Mouse (Mus musculus): ENCODE data around the gene Zkscan5.
"Not testable (repeated sequence)": the region's sequence is repeated elsewhere in the genome, so short reads cannot be mapped to it uniquely, and the experiment has no call there.

Gene Zkscan5

DNA sequence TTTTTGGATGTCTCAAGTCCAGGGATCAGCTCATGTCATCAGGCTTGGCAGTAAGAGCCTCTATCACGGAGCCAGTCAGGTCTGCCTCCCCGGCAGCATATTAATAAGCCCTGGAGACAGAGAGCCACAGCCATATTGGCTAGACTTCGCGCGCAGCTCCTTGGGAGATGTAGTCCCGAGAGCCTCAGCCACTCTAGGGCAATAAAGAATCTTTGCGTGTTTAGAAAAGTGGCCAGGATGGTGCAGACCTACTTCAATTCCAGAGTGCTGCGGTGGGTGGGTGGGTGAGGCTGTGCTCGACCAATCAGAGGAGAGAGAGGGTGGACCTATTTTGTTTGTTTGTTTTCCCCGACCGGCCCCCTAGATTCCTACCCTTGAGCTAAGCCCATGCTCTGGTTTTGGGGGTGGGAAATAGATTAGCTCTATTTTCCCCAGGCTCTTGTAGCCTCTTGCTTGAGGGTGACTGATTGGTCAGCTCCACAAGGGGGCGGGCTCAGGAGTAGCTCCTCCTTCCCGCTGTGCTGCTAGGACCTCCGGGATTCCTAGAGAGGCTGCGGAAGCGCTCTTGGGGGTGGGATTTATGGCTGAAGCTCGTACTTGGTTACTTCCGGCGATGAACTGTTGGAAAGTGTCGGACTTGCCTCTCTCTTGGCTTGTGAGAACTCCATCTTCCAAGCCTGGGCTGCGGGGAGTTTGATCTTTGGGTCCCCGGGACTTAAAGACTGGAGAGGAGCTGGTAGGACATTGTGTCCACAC, at the start of gene Zkscan5:
Gene Zkscan5, plus strand, starts transcription at position 627 of the 756 bp plus-strand sequence.
- DNase-seq, result peak; percentile 99

DNA sequence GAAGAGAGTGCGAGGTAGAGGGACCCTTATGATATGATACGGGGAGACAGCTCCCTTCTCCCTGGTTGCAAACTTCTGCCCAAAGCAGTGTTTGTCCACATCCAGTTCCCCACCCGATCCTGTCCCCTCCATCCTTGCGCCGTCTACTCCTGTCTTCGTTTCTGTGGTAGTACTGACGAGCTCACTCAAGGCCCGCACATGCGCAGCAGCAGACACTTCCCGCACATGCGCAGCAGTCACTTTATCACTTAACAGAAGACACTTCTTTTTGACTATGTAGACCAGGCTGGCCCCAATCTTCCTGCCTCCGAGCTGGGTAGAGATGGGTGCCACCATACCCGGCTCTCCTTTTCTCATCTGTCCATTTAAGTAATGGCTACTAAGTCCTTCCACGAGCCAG, 43.0 kb upstream of the Zkscan5 start:
- no peak for DNase-seq

GRCm38 (mm10) chr5:145164710-145165109, 39.7 kb upstream of the Zkscan5 start:
- DNase-seq, result no peak

DNA sequence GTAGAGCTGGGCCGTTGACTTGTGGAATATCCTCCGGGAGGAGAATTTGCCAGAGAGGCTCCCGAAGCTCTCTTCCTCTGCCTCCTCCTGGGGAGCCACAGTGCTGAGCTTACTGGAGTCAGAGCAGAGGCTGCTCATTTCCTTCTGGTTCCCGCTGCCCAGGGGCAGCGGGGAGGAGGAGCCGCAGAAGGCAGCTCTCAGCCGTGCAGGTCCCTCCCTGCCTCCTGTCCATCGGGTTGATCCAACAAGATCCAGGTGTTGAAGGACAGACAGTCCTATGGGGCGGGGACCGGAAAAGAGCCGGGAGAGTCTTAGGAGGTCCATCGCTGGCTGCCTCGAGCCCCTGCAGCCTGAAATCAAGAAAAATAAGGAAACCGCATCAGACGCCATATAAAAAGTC, 39.2 kb upstream of the Zkscan5 start:
- DNase-seq, result no peak

DNA sequence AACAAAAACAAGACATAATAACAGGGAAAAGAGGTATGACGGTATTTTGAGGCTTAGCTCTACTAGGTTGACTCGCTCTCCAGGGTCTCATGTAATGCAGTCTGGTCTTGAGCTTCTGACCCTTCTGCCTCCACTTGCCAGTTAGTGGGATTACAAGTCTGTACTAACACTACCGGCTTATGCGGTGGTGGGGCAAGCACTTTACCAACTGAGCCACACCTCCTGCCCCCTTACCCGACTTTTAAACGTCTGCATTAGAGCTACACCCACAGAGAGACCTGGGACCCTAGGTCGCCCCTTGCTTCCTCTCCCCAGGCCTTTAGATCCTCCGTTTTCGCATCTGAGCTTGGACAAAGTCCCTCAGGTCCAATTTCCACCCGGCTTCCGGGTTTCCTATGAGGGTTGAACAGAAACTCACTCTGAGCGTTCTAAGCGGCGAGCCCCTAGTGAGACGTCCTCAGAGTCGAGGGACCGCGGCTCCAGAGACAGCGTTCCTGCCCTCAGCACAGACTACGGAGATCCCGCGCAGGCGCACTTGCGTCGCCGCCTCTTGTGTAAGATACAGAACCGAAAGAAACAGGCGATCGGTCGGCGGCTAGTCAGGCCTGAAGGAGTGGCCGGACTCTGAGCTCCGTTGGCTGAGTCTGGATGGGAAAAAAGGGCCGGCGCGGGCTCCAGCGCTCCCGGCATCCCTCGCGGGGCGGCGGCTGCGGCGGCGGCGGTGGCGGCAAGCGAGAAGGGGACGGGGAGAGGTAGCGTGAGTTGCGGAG, 37.6 kb upstream of the Zkscan5 start, which contains the start of the genes Ptcd1 and Cpsf4:
Gene Ptcd1, minus strand, starts transcription at position 573 of the 770 bp plus-strand sequence.
Gene Cpsf4, plus strand, starts transcription at position 678 of the 770 bp plus-strand sequence.
- peak; percentile 99 to 100 for DNase-seq

DNA sequence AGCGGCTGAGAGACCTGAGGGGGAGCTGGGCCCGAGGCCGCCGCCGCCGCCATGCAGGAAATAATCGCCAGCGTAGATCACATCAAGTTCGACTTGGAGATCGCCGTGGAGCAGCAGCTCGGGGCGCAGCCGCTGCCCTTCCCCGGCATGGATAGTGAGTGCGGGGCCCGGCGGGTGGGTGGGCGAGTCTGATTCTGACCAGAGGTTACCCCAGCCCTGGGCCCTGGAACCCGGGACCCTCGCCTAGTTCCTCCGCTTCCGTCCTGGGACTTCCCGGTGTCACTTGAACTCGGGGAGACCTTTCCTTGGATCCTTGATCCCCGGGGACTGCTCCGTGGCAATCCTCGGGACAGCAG, 37.1 kb upstream of the Zkscan5 start:
- no peak for DNase-seq

GRCm38 (mm10) chr5:145178461-145178980, 25.8 kb upstream of the Zkscan5 start:
- no peak for DNase-seq

GRCm38 (mm10) chr5:145185244-145185643, 19.1 kb upstream of the Zkscan5 start:
- DNase-seq, result no peak

- DNase-seq, result no peak
Observed at GRCm38 (mm10) chr5:145189416-145189815, 14.9 kb upstream of the Zkscan5 start.

- DNase-seq, result no peak
Observed at GRCm38 (mm10) chr5:145190373-145190772, 14.0 kb upstream of the Zkscan5 start.

DNA sequence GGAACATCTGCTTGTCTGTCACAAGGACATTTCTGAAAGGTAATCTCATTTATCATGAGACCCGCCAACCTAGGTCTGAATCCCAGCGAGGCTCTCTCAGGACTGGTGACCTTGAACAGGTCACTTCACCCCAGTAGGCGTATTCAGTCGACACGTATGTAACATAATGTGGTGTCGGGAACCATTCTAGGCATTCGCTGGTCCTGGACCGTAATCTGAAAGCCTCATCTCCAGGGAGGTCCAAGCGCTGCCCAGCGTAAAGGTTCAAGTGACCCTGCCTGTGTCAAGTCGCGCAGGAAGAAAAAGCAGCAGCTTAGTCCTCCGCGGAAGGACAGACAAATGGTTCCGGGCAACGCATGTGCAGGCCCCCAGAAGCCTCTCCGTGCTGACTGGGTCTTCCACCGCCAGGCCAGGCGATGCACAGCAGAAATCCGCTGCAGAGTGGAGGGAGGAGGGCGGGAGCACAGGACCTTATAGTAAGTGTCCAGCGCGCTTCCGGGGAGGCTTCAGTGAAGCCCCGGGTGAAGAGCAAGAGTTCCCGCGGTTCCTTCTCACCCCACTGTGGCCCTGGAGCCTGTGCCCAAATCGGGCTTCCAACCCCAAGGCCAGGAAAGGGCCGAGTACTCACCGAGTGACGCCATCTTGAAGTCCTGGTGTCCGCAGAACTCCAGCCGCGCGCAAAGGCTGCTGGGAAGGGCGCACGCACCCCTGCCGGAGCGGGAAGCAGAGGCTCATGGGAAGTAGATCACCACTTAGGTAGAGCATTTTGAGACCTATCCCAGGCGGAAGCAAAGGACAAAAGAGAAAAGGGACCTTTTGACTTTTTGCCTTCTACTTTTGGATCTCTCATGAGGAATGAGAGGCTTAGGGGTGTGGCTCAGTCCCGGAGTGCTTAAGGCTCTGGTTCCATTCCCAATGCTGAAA, 13.2 kb upstream of the Zkscan5 start:
- DNase-seq, result peak; percentile 93 to 96

- DNase-seq, result no peak
Observed at GRCm38 (mm10) chr5:145191962-145192361, 12.4 kb upstream of the Zkscan5 start, which contains the start of gene Atp5j2. Gene Atp5j2 (minus strand): TSS chr5:145192062.

- no peak for DNase-seq
Observed at GRCm38 (mm10) chr5:145200387-145200786, 4.0 kb upstream of the Zkscan5 start.

GRCm38 (mm10) chr5:145201321-145201991, 2.9 kb upstream of the Zkscan5 start, which contains the start of gene Zkscan14:
Gene Zkscan14 (minus strand): TSS chr5:145201868.
- peak; percentile 77 to 84 for DNase-seq

DNA sequence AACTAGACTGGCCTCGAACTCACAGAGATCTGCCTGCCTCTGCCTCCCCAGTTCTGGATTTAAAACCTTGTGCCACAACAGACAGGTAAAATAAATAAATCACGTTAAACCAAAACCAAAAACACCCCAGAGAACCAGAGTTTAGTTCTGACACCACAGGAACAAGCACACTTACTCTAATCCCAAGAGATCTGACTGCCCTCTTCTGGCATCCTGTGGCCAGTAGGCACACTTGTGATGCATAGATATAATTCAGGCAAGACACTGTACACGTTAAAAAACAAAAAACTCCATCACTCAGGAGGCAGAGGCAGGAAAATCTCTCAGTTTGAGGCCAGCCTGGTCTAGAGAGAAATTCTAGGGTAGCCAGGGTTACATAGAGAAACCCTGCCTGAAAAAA, 1.9 kb upstream of the Zkscan5 start:
- no peak for DNase-seq

DNA sequence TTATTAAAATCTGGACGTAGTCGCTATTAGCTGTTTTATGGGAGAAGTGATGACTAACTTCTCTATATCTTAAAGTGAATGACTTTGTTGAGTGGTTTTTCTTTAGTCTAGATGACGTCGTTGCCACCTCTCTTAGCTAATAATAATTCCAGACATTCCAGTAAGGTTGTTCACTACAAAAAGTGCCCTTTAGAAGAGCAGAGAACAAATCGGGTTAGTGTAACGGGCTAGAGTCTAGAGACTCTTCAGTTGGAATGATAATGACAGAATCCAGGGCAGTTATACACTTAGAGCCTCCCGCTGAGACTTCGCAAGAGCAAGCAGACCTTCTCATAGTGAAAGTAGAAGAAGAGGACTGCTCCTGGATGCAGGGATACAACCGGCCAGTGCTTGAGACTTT, 679 bp downstream of the Zkscan5 start:
- DNase-seq, result peak in 1 of 2 experiments; percentile 17

DNA sequence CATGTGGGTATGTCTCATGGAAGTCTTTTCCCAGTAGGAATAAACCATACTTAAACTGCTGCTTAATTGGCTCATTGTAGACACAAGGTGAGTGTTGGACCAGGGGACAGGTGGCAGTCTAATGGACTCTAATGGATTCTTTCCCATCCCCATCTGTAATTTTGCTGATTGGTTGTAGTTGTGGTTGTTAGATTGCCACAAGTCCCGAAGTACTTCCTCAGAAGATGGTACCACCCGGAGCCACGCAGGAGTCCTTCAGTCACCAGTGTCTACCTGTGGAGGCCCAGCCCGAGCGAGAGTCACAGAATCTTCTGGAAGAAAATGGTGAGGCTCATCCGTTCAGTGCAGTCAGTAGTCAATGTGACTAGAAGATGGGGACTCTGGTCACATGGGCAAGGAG, 3.0 kb downstream of the Zkscan5 start:
- DNase-seq, result no peak

DNA sequence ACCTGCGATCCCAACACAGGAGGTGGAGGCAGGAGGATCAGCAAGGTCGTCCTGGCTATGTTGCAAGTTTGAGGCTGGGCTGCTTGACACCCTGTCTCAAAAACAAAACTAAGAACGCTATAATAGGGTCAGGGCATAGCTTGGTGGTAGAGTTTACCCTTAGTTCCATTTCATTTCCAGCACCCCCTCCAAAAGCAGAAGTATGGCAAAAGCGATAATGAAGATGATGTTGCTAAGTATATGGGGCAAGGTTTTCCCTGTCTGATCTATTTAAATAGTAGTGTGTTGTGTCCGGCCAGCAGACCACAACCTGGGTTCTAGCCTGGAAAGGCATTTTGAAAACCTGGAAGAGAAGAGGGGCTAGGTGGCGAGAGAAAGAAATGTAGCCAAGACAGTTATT, 3.6 kb downstream of the Zkscan5 start:
- DNase-seq, result no peak

DNA sequence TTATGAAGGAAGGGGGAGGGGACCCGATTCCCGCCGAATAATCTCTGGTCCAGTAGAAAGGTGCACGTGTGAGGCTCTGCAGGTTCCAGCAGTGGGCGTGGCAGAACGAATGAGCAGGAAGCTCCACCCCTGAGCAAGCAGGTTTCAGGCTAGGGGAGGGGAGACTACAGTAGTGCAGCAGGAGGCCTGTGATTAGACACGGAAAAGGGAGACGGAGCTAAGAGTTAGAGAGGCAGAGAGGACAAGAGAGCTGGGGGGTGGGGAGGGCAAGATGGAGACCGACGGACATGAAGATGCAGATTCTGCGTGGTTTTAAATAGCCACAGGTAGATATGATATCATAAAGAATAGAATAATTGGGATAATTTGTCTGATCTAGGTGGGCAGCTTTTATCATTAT, 4.0 kb downstream of the Zkscan5 start:
- DNase-seq, result not testable (repeated sequence)

GRCm38 (mm10) chr5:145211340-145211739, 7.0 kb downstream of the Zkscan5 start:
- no peak for DNase-seq

DNA sequence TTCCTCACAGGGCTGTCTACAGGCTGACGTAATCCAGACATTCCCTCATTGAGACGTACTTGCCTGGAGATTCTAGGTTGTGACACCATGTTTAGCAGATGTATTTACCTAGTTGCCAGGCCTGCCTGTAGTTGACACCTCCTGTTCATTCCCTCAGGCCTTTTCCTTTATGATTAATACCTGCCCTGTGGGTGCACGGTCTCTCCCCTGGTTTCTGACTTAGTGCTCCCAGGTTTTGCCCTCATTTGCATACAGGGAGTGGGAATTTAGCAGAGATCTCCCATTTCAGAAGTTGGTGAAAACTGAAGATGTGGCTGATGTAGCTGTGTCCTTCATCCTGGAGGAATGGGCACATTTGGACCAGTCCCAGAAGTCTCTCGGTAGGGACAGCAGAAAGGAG, 7.9 kb downstream of the Zkscan5 start:
- DNase-seq, result no peak

DNA sequence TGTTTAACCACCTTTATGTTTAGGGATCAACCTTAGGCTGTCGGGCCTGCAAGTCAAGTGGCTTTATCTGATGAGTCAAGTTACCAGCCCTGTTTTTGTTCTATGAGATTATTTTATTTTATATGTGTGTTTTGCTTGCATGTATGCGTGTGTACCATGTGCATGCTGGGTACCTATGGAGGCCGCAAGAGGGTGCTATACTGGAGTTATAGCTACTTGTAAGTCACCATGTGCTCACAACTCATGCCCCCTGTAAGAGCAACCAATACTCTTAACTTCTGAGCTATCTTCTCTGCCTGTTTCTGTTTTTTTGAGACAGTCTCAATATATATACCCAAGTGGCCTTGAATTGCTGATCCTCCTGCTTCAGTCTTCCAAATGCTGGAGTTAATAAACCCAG, 9.1 kb downstream of the Zkscan5 start:
- no peak for DNase-seq
